Mouse (Mus musculus) forebrain, embryonic 14.5 days (tissue): ENCODE data around the gene Cx3cr1. TPM values are rescaled to one million over a fixed set of nuclear protein-coding genes. Genes with fewer than 3 reads are reported as not detected.

Experiments used
- ATAC-seq: fragments of 200-750 bp; cut with Nextera tagmentation; 2 replicates; pipeline ENCODE4 v1.8.0; 2017; ENCODE audit warnings: mild to moderate bottlenecking, moderate library complexity
- DNase-seq: peaks from one replicate; pipeline ENCODE4 v3.0.0-alpha.2; 2015; ENCODE audit warnings: low spot score
- H3K27ac ChIP-seq: fragments of 300-500 bp; sonication (generic); 2 replicates; pipeline ENCODE4 v1.5.1; 2014; ENCODE audit warnings: low read depth, mild to moderate bottlenecking, control low read depth, low read length, moderate library complexity
- H3K27me3 ChIP-seq: fragments of 300-500 bp; sonication (generic); replicated peaks from 2 replicates; pipeline ENCODE4 v1.6.1; 2014; ENCODE audit warnings: low read length, control low read depth, mixed read lengths; ENCODE audit not compliant: control insufficient read depth, insufficient read depth
- H3K36me3 ChIP-seq: fragments of 300-500 bp; sonication (generic); 2 replicates; pipeline ENCODE4 v1.6.1; 2014; ENCODE audit warnings: low read length, control low read depth; ENCODE audit not compliant: control insufficient read depth, insufficient read depth
- H3K4me1 ChIP-seq: fragments of 300-500 bp; sonication (generic); 2 replicates; pipeline ENCODE4 v1.6.1; 2014; ENCODE audit warnings: antibody characterized with exemption, low read length, control low read depth; ENCODE audit not compliant: control insufficient read depth, insufficient read depth
- H3K4me2 ChIP-seq: fragments of 300-500 bp; sonication (generic); 2 replicates; pipeline ENCODE4 v1.6.1; 2014; ENCODE audit warnings: mild to moderate bottlenecking, control low read depth, low read length
- H3K4me3 ChIP-seq: fragments of 300-500 bp; sonication (generic); 2 replicates; pipeline ENCODE4 v1.5.1; 2014; ENCODE audit warnings: low read depth, low read length, control low read depth
- H3K9ac ChIP-seq: fragments of 300-500 bp; sonication (generic); 2 replicates; pipeline ENCODE4 v1.6.1; 2014; ENCODE audit warnings: mild to moderate bottlenecking, low read length, control low read depth, moderate library complexity
- H3K9me3 ChIP-seq: fragments of 300-500 bp; sonication (generic); replicated peaks from 2 replicates; pipeline ENCODE4 v1.6.1; 2016; ENCODE audit warnings: low read length, control low read depth, mixed read lengths; ENCODE audit not compliant: control insufficient read depth
- WGBS: fragments of 180-500 bp; shearing (Covaris S2); extraction: QIAGEN DNeasy Blood & Tissue Kit; methylation state at CpG from one replicate; pipeline ENCODE4 v1.1.7; 2014; 5-methylcytosine and 5-hydroxymethylcytosine counted together
- polyA plus RNA-seq: library from polyadenylated mRNA; unstranded; fragments of >200 nt; fragmentation: Nextera tagmentation; extraction: Ambion mirVana; gene quantifications from 2 replicates; pipeline ENCODE4 v1.2.1, GENCODE M21; 2014

Cx3cr1 gene
- polyA plus RNA-seq, 1 experiment from 2014 or later, result 2.5 TPM

DNA sequence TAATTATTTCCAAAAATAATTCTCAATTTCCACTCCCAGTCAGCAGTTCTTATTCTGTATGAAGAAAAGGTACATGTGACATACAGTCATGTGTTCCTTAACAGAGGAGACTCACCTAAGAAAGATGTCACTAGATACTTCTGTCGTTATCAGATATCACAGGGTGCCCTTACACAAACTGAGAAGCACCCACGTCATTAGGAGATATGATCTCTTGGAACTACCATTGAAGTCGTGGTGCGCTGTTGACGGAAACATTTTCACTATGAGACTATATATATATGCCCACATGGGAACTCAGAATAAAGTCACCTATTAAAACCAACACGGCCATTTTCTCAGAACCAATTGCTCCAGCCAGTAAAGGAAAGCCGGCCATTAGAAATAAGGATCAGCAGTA lies 4.8 kb upstream of the Cx3cr1 start:
- DNase-seq, result no peak
- no peaks in the 10 kb centered on the region for H3K27me3 ChIP-seq
- 89% methylated on average over 7 of the region's 7 CpGs for WGBS
- no peak for ATAC-seq
- no peak overlapping the region for H3K4me3 ChIP-seq
- no peaks in the 10 kb centered on the region for H3K36me3 ChIP-seq
- no peaks in the 10 kb centered on the region for H3K4me1 ChIP-seq
- no peaks in the 10 kb centered on the region for H3K9me3 ChIP-seq
- no peak overlapping the region for H3K4me2 ChIP-seq
- no peak overlapping the region for H3K27ac ChIP-seq
- H3K9ac ChIP-seq, result no peak overlapping the region

DNA sequence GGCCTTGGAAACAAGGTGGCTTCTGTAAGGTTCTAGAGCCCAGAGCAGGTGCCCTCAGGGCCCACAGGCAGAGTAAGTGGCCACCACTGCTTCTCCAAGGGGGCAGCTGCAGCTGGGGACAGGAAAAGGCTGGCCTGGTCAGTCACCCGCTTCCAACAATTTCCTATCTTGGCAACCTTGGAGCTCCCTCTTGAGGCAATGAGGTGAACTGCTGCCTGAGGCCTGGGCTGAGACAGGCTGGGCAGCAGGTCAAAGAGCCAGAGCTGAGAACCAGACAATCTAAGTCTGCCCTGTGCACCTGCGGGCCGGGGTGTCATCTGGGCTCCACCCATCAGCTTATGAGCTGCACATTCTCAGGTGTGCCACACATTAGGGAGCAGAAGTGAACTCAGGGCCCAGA lies 3.5 kb upstream of the Cx3cr1 start:
- Histone ChIP-seq H3K9ac (no peak overlapping the region), H3K4me2 (no peak overlapping the region), H3K36me3 (no peaks in the 10 kb centered on the region), H3K27ac (no peak overlapping the region), H3K27me3 (no peaks in the 10 kb centered on the region), H3K4me3 (no peak overlapping the region), H3K4me1 (no peaks in the 10 kb centered on the region), H3K9me3 (no peaks in the 10 kb centered on the region)
- 30% methylated on average over 3 of the region's 3 CpGs for WGBS
- DNase-seq (peak; percentile 68), ATAC-seq (0 out of 2 replicates have a peak, but pooled peaks have one; percentile 29)

DNA sequence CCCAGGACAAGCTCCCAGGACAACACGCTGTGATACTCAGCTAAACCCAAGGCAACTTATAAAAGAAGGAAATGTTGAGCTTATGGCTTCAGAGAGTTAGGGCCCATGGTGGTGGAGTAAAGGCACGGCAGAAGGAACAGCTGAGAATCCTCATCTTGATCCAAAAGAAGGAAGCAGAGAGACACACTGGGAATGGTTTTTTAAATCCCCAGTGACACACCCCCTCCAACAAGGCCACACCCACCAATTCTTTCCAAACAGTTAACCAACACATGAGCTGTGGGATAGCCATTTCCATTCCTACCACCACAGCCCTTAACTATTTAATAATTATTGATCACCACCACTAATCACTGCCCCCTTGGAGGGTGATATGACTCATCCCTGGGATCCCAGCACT lies 1.6 kb upstream of the Cx3cr1 start:
- Histone ChIP-seq H3K9ac (no peak overlapping the region), H3K36me3 (no peaks in the 10 kb centered on the region), H3K4me3 (no peak overlapping the region), H3K4me1 (no peaks in the 10 kb centered on the region), H3K9me3 (no peaks in the 10 kb centered on the region), H3K27ac (no peak overlapping the region), H3K4me2 (no peak overlapping the region), H3K27me3 (no peaks in the 10 kb centered on the region)
- 73% methylated on average over 2 of the region's 2 CpGs for WGBS
- ATAC-seq, result no peak
- no peak for DNase-seq

DNA sequence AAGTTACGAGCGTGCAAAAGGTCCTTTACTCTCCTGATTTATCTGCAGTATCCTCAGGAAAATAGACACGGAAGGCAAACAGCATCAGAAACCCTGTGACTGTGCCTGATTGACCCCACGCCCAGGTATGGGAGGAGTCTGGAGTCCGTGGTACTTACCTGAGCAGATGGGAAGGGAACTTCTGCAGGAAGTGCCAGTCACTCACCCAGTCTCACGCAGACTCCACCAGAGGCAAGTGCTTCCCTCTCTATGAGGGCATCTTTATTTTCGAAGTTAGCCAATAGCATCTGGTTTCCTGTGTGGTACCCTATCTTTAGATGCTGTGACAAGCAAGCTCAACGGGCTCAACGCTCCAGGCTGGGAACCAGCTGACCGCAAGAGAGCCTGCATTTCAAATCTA lies 1.6 kb downstream of the Cx3cr1 start:
- Histone ChIP-seq H3K4me2 (no peak overlapping the region), H3K27ac (no peak overlapping the region), H3K9me3 (no peaks in the 10 kb centered on the region), H3K4me3 (no peak overlapping the region), H3K36me3 (no peaks in the 10 kb centered on the region), H3K9ac (no peak overlapping the region), H3K27me3 (no peaks in the 10 kb centered on the region), H3K4me1 (no peaks in the 10 kb centered on the region)
- ATAC-seq (no peak), DNase-seq (no peak)
- WGBS, result 66% methylated on average over 10 of the region's 10 CpGs

DNA sequence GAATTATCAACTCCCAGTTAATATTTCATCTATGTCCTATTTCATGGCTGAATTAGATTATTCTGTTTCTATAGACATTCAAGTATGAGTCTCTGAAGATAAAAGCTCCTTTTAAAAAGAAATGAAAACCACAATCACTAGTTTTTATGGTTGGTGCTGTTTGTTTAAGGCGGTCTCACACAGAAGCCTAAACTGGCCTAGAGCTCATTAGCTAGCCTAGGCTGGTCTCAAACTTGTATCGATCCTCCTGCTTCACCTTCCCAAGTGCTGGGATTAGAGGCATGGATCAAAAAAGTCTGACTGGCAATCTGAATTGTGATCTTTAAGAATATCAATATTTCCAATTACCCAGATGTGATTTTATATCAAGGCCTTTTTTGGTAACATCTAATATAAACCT lies 2.1 kb downstream of the Cx3cr1 start:
- no peaks in the 10 kb centered on the region for H3K4me1 ChIP-seq
- DNase-seq, result no peak
- H3K27ac ChIP-seq, result no peak overlapping the region
- ATAC-seq, result no peak
- H3K9me3 ChIP-seq, result no peaks in the 10 kb centered on the region
- no peak overlapping the region for H3K4me2 ChIP-seq
- no peak overlapping the region for H3K4me3 ChIP-seq
- no peaks in the 10 kb centered on the region for H3K27me3 ChIP-seq
- H3K9ac ChIP-seq, result no peak overlapping the region
- no peaks in the 10 kb centered on the region for H3K36me3 ChIP-seq
- 94% methylated on average over 2 of the region's 2 CpGs for WGBS

DNA sequence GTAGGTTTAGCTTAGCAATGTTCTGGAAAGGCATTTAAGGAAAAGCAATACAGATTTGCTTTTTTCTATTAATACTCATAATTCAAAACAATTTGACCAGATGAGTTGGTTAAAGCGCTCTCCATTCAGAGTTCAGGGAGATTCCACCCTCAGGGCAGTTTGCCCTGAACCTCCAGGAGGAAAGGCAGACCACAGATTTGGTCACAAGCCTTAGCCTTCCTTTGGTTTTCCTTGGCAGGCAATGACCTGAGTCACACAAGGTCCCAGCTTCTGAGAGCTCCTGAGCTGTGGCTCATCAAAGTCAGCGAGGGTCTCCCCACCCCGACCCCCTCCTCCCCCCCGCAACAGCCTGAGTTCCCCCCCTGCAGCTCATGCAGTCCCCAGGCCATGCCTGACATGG lies 5.4 kb downstream of the Cx3cr1 start:
- Histone ChIP-seq H3K4me2 (no peak overlapping the region), H3K27me3 (no peaks in the 10 kb centered on the region), H3K9me3 (no peaks in the 10 kb centered on the region), H3K4me3 (no peak overlapping the region), H3K9ac (no peak overlapping the region), H3K36me3 (no peaks in the 10 kb centered on the region), H3K27ac (no peak overlapping the region), H3K4me1 (no peaks in the 10 kb centered on the region)
- 78% methylated on average over 4 of the region's 4 CpGs for WGBS
- ATAC-seq (no peak), DNase-seq (no peak)

DNA sequence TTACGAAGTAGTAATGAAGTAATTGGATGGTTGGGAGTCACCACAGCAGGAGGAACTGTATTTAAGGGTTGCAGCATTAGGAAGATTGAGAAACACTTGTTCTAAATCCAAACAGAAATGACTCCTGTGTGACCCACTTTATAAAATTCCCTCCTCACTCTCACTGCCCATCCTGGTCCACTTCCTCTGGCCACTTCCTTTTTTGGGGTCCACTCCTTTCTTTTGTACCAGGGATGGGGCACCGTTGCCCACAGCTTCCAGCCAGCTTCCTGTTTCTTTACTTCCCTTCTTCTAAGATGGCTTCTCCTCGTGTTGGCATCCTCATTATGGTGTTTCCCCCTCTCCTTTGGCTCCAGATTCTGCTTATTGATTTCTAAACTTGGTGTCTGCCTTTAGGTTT lies 10.9 kb downstream of the Cx3cr1 start:
- no peak for DNase-seq
- Histone ChIP-seq H3K4me1 (no peaks in the 10 kb centered on the region), H3K27me3 (no peaks in the 10 kb centered on the region), H3K9me3 (no peaks in the 10 kb centered on the region), H3K4me3 (no peak overlapping the region), H3K4me2 (no peak overlapping the region), H3K9ac (no peak overlapping the region), H3K36me3 (no peaks in the 10 kb centered on the region), H3K27ac (no peak overlapping the region)
- no peak for ATAC-seq
- WGBS, result 81% methylated on average over 3 of the region's 3 CpGs

DNA sequence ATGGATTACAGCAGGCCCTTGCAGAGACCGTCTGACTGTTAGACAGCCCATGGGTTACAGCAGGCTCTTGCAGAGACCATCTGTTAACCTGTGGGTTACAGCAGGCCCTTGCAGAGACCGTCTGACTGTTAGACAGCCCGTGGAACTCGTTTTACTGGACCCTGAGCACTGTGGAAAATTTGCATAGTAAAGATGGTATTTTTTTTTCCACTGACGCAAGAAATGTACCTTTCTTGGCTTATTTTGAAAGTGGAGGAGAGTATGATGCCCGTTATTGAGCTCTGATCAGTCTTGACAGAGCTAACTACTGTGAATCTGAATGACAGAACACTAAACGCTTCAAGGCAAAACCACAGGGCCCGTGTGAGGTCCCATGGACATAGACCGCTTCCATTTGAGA lies 13.5 kb downstream of the Cx3cr1 start:
- ATAC-seq, result no peak
- Histone ChIP-seq H3K4me2 (no peak overlapping the region), H3K4me3 (no peak overlapping the region), H3K9ac (no peak overlapping the region), H3K4me1 (no peaks in the 10 kb centered on the region), H3K27me3 (no peaks in the 10 kb centered on the region), H3K27ac (no peak overlapping the region), H3K36me3 (no peaks in the 10 kb centered on the region), H3K9me3 (no peaks in the 10 kb centered on the region)
- DNase-seq, result no peak
- WGBS, result 84% methylated on average over 9 of the region's 9 CpGs

DNA sequence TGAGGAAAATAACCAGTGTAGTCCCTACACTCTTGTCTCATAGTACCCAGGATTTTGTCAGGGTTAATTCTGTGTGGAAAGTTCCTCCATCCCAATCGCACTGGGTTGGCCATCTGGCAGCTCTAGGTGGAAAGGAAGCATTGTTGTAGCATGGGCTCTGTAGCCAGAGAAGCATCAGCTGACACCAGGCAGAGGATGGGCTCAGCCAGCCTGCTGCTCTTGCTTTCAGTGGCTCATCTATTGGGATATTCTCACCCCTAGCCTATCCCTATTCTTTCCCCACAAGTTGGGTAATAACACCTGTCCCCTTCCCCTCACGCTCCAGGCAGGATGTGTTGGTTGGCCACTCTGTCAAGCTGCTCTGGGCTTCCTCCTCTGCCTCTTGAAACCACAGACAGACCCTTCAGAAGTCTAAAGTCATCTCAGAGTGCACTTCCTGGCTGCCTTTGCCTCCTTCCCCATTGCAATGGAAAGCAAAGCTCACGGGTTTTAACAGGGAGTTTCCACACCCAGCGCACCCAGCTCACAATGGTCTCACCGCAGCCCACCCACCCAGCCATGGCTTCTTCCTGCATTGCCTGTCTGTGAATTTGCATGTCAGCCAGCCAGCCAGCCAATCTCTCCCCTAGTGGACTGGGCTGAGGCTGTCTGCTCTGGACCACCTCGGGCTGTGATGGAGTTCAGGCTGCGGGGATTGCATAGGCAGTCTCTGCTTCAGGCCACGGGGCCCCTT lies 15.0 kb downstream of the Cx3cr1 start:
- no peak overlapping the region for H3K27ac ChIP-seq
- H3K4me2 ChIP-seq, result no peak overlapping the region
- H3K9me3 ChIP-seq, result no peaks in the 10 kb centered on the region
- no peaks in the 10 kb centered on the region for H3K27me3 ChIP-seq
- no peak overlapping the region for H3K4me3 ChIP-seq
- no peaks in the 10 kb centered on the region for H3K36me3 ChIP-seq
- no peaks in the 10 kb centered on the region for H3K4me1 ChIP-seq
- WGBS, result 47% methylated on average over 8 of the region's 8 CpGs
- DNase-seq (peak; percentile 8), ATAC-seq (no peak)
- no peak overlapping the region for H3K9ac ChIP-seq
